Mouse (Mus musculus): Measurements from ENCODE around the gene Gimap3. TPM values are rescaled to one million over a fixed set of nuclear protein-coding genes. Genes with fewer than 3 reads are reported as not detected.

The Gimap3 gene
- polyA plus RNA-seq (2015; fragmentation: Nextera tagmentation; extraction: Ambion mirVana), result 0.31 and 0.61 TPM in 2 replicates

DNA sequence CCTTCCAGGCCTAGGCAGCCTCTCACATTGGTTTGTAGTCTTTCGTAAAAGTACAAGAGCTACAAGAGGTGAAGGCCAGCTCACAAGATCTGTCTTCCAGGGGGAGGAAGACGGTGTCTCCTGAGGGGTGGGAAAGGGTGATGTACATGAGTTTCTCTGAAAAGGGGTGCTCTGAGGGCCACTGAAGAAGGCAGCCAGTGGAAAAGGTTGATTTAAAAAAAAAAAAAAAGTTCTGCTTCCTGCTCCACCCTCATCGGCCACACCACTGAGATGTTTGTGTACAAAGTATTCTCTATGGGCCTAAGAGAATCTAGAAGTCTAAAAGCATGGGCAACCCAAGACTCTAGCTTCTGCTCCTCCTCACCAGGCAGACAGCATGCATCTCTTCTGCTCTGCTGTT, at the start of gene Gimap3:
Gene Gimap3, minus strand, starts transcription at position 156 of the 400 bp plus-strand sequence.
- TF ChIP-seq EP300 (IDR thresholded peaks at IDR 0.05), result no peak
- no peak for TF ChIP-seq CTCF (IDR thresholded peaks at IDR 0.05)
- H3K27ac ChIP-seq (ENCODE audit: low read length), result no peak within 1 kb of the TSS
- no peak within 1 kb of the TSS for H3K9ac ChIP-seq (replicated peaks; ENCODE audit: low read depth)
- no peak for ATAC-seq
- H3K9me3 ChIP-seq (ENCODE audit: low read length), result no peaks in the 10 kb centered on the region
- no peaks in the 10 kb centered on the region for H3K4me1 ChIP-seq (ENCODE audit: insufficient read depth, low read depth, low read length)
- H3K4me2 ChIP-seq (replicated peaks; ENCODE audit: low read depth, low read length), result no peak within 1 kb of the TSS
- H3K4me3 ChIP-seq (ENCODE audit: low read depth, low read length), result no peak within 1 kb of the TSS
- H3K27me3 ChIP-seq (replicated peaks; ENCODE audit: insufficient read depth, low read length), result no peaks in the 10 kb centered on the region
- WGBS, result 65% methylated on average over 3 of the region's 3 CpGs
- no peak for DNase-seq (ENCODE audit: low spot score)
- no peaks in the 10 kb centered on the region for H3K36me3 ChIP-seq (ENCODE audit: insufficient read depth, low read length)

GRCm38 (mm10) chr6:48817815-48818214, 47.2 kb upstream of the Gimap3 start:
- Histone ChIP-seq H3K4me1 (ENCODE audit: insufficient read depth, low read depth, low read length) (no peaks in the 10 kb centered on the region), H3K36me3 (ENCODE audit: insufficient read depth, low read length) (no peaks in the 10 kb centered on the region), H3K4me2 (replicated peaks; ENCODE audit: low read depth, low read length) (no peak overlapping the region), H3K4me3 (ENCODE audit: low read depth, low read length) (no peak overlapping the region), H3K27ac (ENCODE audit: low read length) (no peak overlapping the region), H3K27me3 (replicated peaks; ENCODE audit: insufficient read depth, low read length) (no peaks in the 10 kb centered on the region), H3K9me3 (ENCODE audit: low read length) (no peaks in the 10 kb centered on the region), H3K9ac (replicated peaks; ENCODE audit: low read depth) (no peak overlapping the region)
- 2% methylated on average over 6 of the region's 6 CpGs for WGBS
- peak; percentile 92 for DNase-seq (ENCODE audit: low spot score)
- peak; percentile 68 for ATAC-seq
- peak; percentile 95 for TF ChIP-seq CTCF (IDR thresholded peaks at IDR 0.05)
- TF ChIP-seq EP300 (IDR thresholded peaks at IDR 0.05), result 0 out of 2 replicates have a peak, but pooled peaks have one; percentile 6

GRCm38 (mm10) chr6:48815013-48815412, 44.4 kb upstream of the Gimap3 start:
- H3K9ac ChIP-seq (replicated peaks; ENCODE audit: low read depth), result no peak overlapping the region
- no peaks in the 10 kb centered on the region for H3K36me3 ChIP-seq (ENCODE audit: insufficient read depth, low read length)
- H3K4me3 ChIP-seq (ENCODE audit: low read depth, low read length), result no peak overlapping the region
- DNase-seq (ENCODE audit: low spot score), result no peak
- H3K27ac ChIP-seq (ENCODE audit: low read length), result no peak overlapping the region
- ATAC-seq, result no peak
- H3K27me3 ChIP-seq (replicated peaks; ENCODE audit: insufficient read depth, low read length), result no peaks in the 10 kb centered on the region
- no peak overlapping the region for H3K4me2 ChIP-seq (replicated peaks; ENCODE audit: low read depth, low read length)
- no peaks in the 10 kb centered on the region for H3K9me3 ChIP-seq (ENCODE audit: low read length)
- no peaks in the 10 kb centered on the region for H3K4me1 ChIP-seq (ENCODE audit: insufficient read depth, low read depth, low read length)
- TF ChIP-seq EP300 (IDR thresholded peaks at IDR 0.05) (no peak), CTCF (IDR thresholded peaks at IDR 0.05) (peak; percentile 51)

- Histone ChIP-seq H3K9ac (replicated peaks; ENCODE audit: low read depth) (no peak overlapping the region), H3K4me3 (ENCODE audit: low read depth, low read length) (no peak overlapping the region), H3K4me1 (ENCODE audit: insufficient read depth, low read depth, low read length) (no peaks in the 10 kb centered on the region), H3K27ac (ENCODE audit: low read length) (peak overlapping the region; percentile 61), H3K27me3 (replicated peaks; ENCODE audit: insufficient read depth, low read length) (no peaks in the 10 kb centered on the region), H3K36me3 (ENCODE audit: insufficient read depth, low read length) (no peaks in the 10 kb centered on the region), H3K9me3 (ENCODE audit: low read length) (no peaks in the 10 kb centered on the region), H3K4me2 (replicated peaks; ENCODE audit: low read depth, low read length) (no peak overlapping the region)
- DNase-seq (ENCODE audit: low spot score), result peak; percentile 88
- ATAC-seq, result peak; percentile 82
- WGBS, result 43% methylated on average over 3 of the region's 3 CpGs
- TF ChIP-seq CTCF (IDR thresholded peaks at IDR 0.05) (no peak), EP300 (IDR thresholded peaks at IDR 0.05) (peak; percentile 77)
Measured at GRCm38 (mm10) chr6:48809494-48810219, 39.0 kb upstream of the Gimap3 start.

GRCm38 (mm10) chr6:48806746-48807145, 36.1 kb upstream of the Gimap3 start:
- H3K36me3 ChIP-seq (ENCODE audit: insufficient read depth, low read length), result no peaks in the 10 kb centered on the region
- 88% methylated on average over 3 of the region's 3 CpGs for WGBS
- H3K4me2 ChIP-seq (replicated peaks; ENCODE audit: low read depth, low read length), result no peak overlapping the region
- ATAC-seq (no peak), DNase-seq (ENCODE audit: low spot score) (no peak)
- no peaks in the 10 kb centered on the region for H3K9me3 ChIP-seq (ENCODE audit: low read length)
- no peak overlapping the region for H3K27ac ChIP-seq (ENCODE audit: low read length)
- H3K4me3 ChIP-seq (ENCODE audit: low read depth, low read length), result no peak overlapping the region
- H3K9ac ChIP-seq (replicated peaks; ENCODE audit: low read depth), result no peak overlapping the region
- TF ChIP-seq EP300 (IDR thresholded peaks at IDR 0.05) (no peak), CTCF (IDR thresholded peaks at IDR 0.05) (no peak)
- no peaks in the 10 kb centered on the region for H3K27me3 ChIP-seq (replicated peaks; ENCODE audit: insufficient read depth, low read length)
- H3K4me1 ChIP-seq (ENCODE audit: insufficient read depth, low read depth, low read length), result no peaks in the 10 kb centered on the region

- Histone ChIP-seq H3K9ac (replicated peaks; ENCODE audit: low read depth) (no peak overlapping the region), H3K4me1 (ENCODE audit: insufficient read depth, low read depth, low read length) (no peaks in the 10 kb centered on the region), H3K4me3 (ENCODE audit: low read depth, low read length) (no peak overlapping the region), H3K27ac (ENCODE audit: low read length) (no peak overlapping the region), H3K4me2 (replicated peaks; ENCODE audit: low read depth, low read length) (no peak overlapping the region), H3K27me3 (replicated peaks; ENCODE audit: insufficient read depth, low read length) (no peaks in the 10 kb centered on the region), H3K36me3 (ENCODE audit: insufficient read depth, low read length) (no peaks in the 10 kb centered on the region), H3K9me3 (ENCODE audit: low read length) (no peaks in the 10 kb centered on the region)
- DNase-seq (ENCODE audit: low spot score), result no peak
- no peak for ATAC-seq
- TF ChIP-seq EP300 (IDR thresholded peaks at IDR 0.05), result no peak
- no peak for TF ChIP-seq CTCF (IDR thresholded peaks at IDR 0.05)
- WGBS, result 77% methylated on average over 5 of the region's 5 CpGs
Measured at GRCm38 (mm10) chr6:48804346-48804745, 33.7 kb upstream of the Gimap3 start.
